18 mouse cellular contexts compared by ENCODE assay signal in genomic region chr1:153481025-153481412, GRCm38 (mm10). TPM values are rescaled to one million over a fixed set of nuclear protein-coding genes. Genes with fewer than 3 reads are reported as not detected.
DNase-seq lines count a peak whose midpoint lies in the region; ATAC-seq and TF ChIP-seq lines count a peak whose summit lies in the region.
"Had no signal": no experiment of that assay in that cellular context is flagged by ENCODE, and none has a peak within 500 bp of the region (broad histone marks: within the 10 kb centered on the region; RNA-seq: fewer than 3 reads in every experiment).

No protein-coding gene starts in this region.

- H3K4me1 ChIP-seq in intestine, embryonic 15.5 days (replicated peaks): 0 out of 2 replicates have a peak, but pooled peaks cover 5% of the 10 kb centered on the region
- H3K4me1 ChIP-seq in intestine, embryonic 16.5 days (ENCODE audit: control insufficient read depth, insufficient read depth, low read length): peaks cover 16% of the 10 kb centered on the region
- peaks cover 6% of the 10 kb centered on the region; the same call in 1 of the 2 replicates for H3K4me1 ChIP-seq in lung, postnatal 0 days (ENCODE audit: insufficient read depth, low read depth, low read length)
- peaks cover 21% of the 10 kb centered on the region for H3K4me1 ChIP-seq in midbrain, embryonic 16.5 days (ENCODE audit: control insufficient read depth, insufficient read depth, low read length)
- peaks cover 22% of the 10 kb centered on the region for H3K4me1 ChIP-seq in midbrain, embryonic 10.5 days
- H3K4me1 ChIP-seq in heart, embryonic 12.5 days (replicated peaks): peaks cover 17% of the 10 kb centered on the region

- no peaks in the 10 kb centered on the region for H3K27me3 ChIP-seq in intestine, embryonic 15.5 days (replicated peaks)
- H3K27me3 ChIP-seq in intestine, embryonic 16.5 days (replicated peaks; ENCODE audit: control insufficient read depth, insufficient read depth, low read length): no peaks in the 10 kb centered on the region
- H3K27me3 ChIP-seq in lung, postnatal 0 days (replicated peaks; ENCODE audit: insufficient read depth, low read length): no peaks in the 10 kb centered on the region
- no peaks in the 10 kb centered on the region for H3K27me3 ChIP-seq in midbrain, embryonic 16.5 days (ENCODE audit: control insufficient read depth, insufficient read depth, low read depth, low read length)
- H3K27me3 ChIP-seq in midbrain, embryonic 10.5 days (ENCODE audit: low read depth, poor library complexity, severe bottlenecking): no peaks in the 10 kb centered on the region
- H3K27me3 ChIP-seq in heart, embryonic 12.5 days (replicated peaks): no peaks in the 10 kb centered on the region
- H3K27me3 ChIP-seq: forebrain, embryonic 13.5 days had no signal

- H3K27ac ChIP-seq in intestine, embryonic 15.5 days: no peak overlapping the region
- no peak overlapping the region for H3K27ac ChIP-seq in intestine, embryonic 16.5 days (ENCODE audit: low read length)
- no peak overlapping the region for H3K27ac ChIP-seq in lung, postnatal 0 days (ENCODE audit: low read length)
- H3K27ac ChIP-seq in midbrain, embryonic 16.5 days (ENCODE audit: low read length): no peak overlapping the region
- H3K27ac ChIP-seq in midbrain, embryonic 10.5 days (replicated peaks): no peak overlapping the region
- H3K27ac ChIP-seq in heart, embryonic 12.5 days (ENCODE audit: poor library complexity, severe bottlenecking): no peak overlapping the region
- H3K27ac ChIP-seq: embryonic facial prominence, embryonic 10.5 days; forebrain, embryonic 13.5 days; heart, adult 2 months; hindbrain, embryonic 10.5 days had no signal

- H3K4me2 ChIP-seq in intestine, embryonic 15.5 days (replicated peaks): no peak overlapping the region
- no peak overlapping the region for H3K4me2 ChIP-seq in intestine, embryonic 16.5 days (ENCODE audit: low read depth, low read length)
- no peak overlapping the region for H3K4me2 ChIP-seq in lung, postnatal 0 days (replicated peaks; ENCODE audit: low read depth, low read length)
- H3K4me2 ChIP-seq in midbrain, embryonic 16.5 days (ENCODE audit: low read length): no peak overlapping the region
- H3K4me2 ChIP-seq in heart, embryonic 12.5 days: no peak overlapping the region
- H3K4me2 ChIP-seq: forebrain, embryonic 13.5 days; heart, embryonic 11.5 days had no signal

- no peak overlapping the region for H3K9ac ChIP-seq in intestine, embryonic 15.5 days
- no peak overlapping the region for H3K9ac ChIP-seq in intestine, embryonic 16.5 days (ENCODE audit: low read depth, low read length)
- no peak overlapping the region for H3K9ac ChIP-seq in lung, postnatal 0 days (replicated peaks; ENCODE audit: low read depth)
- no peak overlapping the region for H3K9ac ChIP-seq in midbrain, embryonic 16.5 days (ENCODE audit: low read depth, low read length)
- no peak overlapping the region for H3K9ac ChIP-seq in heart, embryonic 12.5 days
- H3K9ac ChIP-seq: forebrain, embryonic 13.5 days; forebrain, postnatal 0 days had no signal

- 71% methylated on average over 1 of the region's 1 CpGs for WGBS in intestine, embryonic 15.5 days
- WGBS in intestine, embryonic 16.5 days: 70% methylated on average over 1 of the region's 1 CpGs
- WGBS in lung, postnatal 0 days: 54% methylated on average over 1 of the region's 1 CpGs
- WGBS in midbrain, embryonic 16.5 days: 78% methylated on average over 1 of the region's 1 CpGs
- WGBS in midbrain, embryonic 10.5 days: 89% methylated on average over 1 of the region's 1 CpGs
- 39% methylated on average over 1 of the region's 1 CpGs for WGBS in heart, embryonic 12.5 days

- DNase-seq in lung, postnatal 0 days (ENCODE audit: low spot score): peak; percentile 70
- no peak for DNase-seq in lung, postnatal 10 days
- no peak for DNase-seq in midbrain, embryonic 10.5 days (ENCODE audit: low spot score)
- DNase-seq: adrenal gland, adult 8-10 months had no signal

- H3K36me3 ChIP-seq in intestine, embryonic 15.5 days: peaks cover 31% of the 10 kb centered on the region
- H3K36me3 ChIP-seq in intestine, embryonic 16.5 days (ENCODE audit: control insufficient read depth, insufficient read depth, low read length): peaks cover 16% of the 10 kb centered on the region
- peaks cover 29% of the 10 kb centered on the region for H3K36me3 ChIP-seq in lung, postnatal 0 days (ENCODE audit: insufficient read depth, low read length)
- H3K36me3 ChIP-seq in midbrain, embryonic 16.5 days (ENCODE audit: control insufficient read depth, insufficient read depth, low read length): peaks cover 35% of the 10 kb centered on the region
- peaks cover 85% of the 10 kb centered on the region for H3K36me3 ChIP-seq in midbrain, embryonic 10.5 days
- H3K36me3 ChIP-seq in heart, embryonic 12.5 days: peaks cover 57% of the 10 kb centered on the region

- H3K9me3 ChIP-seq in intestine, embryonic 15.5 days: no peaks in the 10 kb centered on the region
- H3K9me3 ChIP-seq in intestine, embryonic 16.5 days (ENCODE audit: control insufficient read depth, low read length): no peaks in the 10 kb centered on the region
- H3K9me3 ChIP-seq in lung, postnatal 0 days (ENCODE audit: low read length): no peaks in the 10 kb centered on the region
- no peaks in the 10 kb centered on the region for H3K9me3 ChIP-seq in midbrain, embryonic 16.5 days (replicated peaks; ENCODE audit: control insufficient read depth, low read length, poor library complexity, severe bottlenecking)
- H3K9me3 ChIP-seq in midbrain, embryonic 10.5 days (replicated peaks): no peaks in the 10 kb centered on the region
- no peaks in the 10 kb centered on the region for H3K9me3 ChIP-seq in heart, embryonic 12.5 days (replicated peaks)
- H3K9me3 ChIP-seq: embryonic facial prominence, embryonic 10.5 days; forebrain, embryonic 13.5 days; hindbrain, embryonic 10.5 days had no signal

- ATAC-seq in intestine, embryonic 15.5 days: 0 out of 2 replicates have a peak, but pooled peaks have one; percentile 27
- no peak for ATAC-seq in intestine, embryonic 16.5 days
- peak; percentile 75 for ATAC-seq in lung, postnatal 0 days
- ATAC-seq in midbrain, embryonic 16.5 days: peak; percentile 40; the same call in 1 of the 2 replicates
- ATAC-seq in megakaryocyte-erythroid progenitor cell, adult 5-6 weeks (replicated peaks; ENCODE audit: low FRiP score, low TSS enrichment, poor library complexity, severe bottlenecking): peak; percentile 19; the same call in 1 of the 2 replicates
- ATAC-seq in heart, embryonic 12.5 days (ENCODE audit: insufficient number of reproducible peaks, low FRiP score): no peak

- no peak for TF ChIP-seq CTCF in lung, postnatal 0 days (IDR thresholded peaks at IDR 0.05)

- TF ChIP-seq EP300 in lung, postnatal 0 days (IDR thresholded peaks at IDR 0.05): peak; percentile 28; the same call in 1 of the 2 replicates

- H3K4me3 ChIP-seq in intestine, embryonic 15.5 days (replicated peaks): no peak overlapping the region
- no peak overlapping the region for H3K4me3 ChIP-seq in intestine, embryonic 16.5 days (ENCODE audit: low read length)
- no peak overlapping the region for H3K4me3 ChIP-seq in lung, postnatal 0 days (ENCODE audit: low read depth, low read length)
- no peak overlapping the region for H3K4me3 ChIP-seq in midbrain, embryonic 16.5 days (ENCODE audit: low read depth, low read length)
- H3K4me3 ChIP-seq in midbrain, embryonic 10.5 days: no peak overlapping the region
- no peak overlapping the region for H3K4me3 ChIP-seq in heart, embryonic 12.5 days
- H3K4me3 ChIP-seq: embryonic facial prominence, embryonic 10.5 days; forebrain, embryonic 13.5 days; heart, adult 2 months; hindbrain, embryonic 10.5 days had no signal

RNA-seq across cellular contexts. Expression of gene Dhx9, which starts 6.4 kb away (rescaled TPM):
- 26.6 and 30.6 TPM in 2 replicates for polyA plus RNA-seq in intestine, embryonic 15.5 days (2015; fragmentation: Nextera tagmentation; extraction: Ambion mirVana)
- polyA plus RNA-seq in intestine, embryonic 16.5 days (2015; fragmentation: Nextera tagmentation; extraction: Ambion mirVana): 15.7 and 18.1 TPM in 2 replicates
- 14.0 and 16.3 TPM in 2 replicates for polyA plus RNA-seq in lung, postnatal 0 days (2015; fragmentation: Nextera tagmentation; extraction: Ambion mirVana)
- polyA plus RNA-seq in midbrain, embryonic 16.5 days (2015; fragmentation: Nextera tagmentation; extraction: Ambion mirVana): 22.1 and 29.5 TPM in 2 replicates
- 39.4 and 40.7 TPM in 2 replicates for polyA plus RNA-seq in midbrain, embryonic 10.5 days (2016; fragmentation: Nextera tagmentation; extraction: Ambion mirVana)
- 209 and 268 TPM in 2 replicates for total RNA-seq in megakaryocyte-erythroid progenitor cell, adult 5-6 weeks (2014; fragmentation: Nextera tagmentation)
- total RNA-seq in megakaryocyte-erythroid progenitor cell, adult 5-6 weeks (2017): 136 and 213 TPM in 2 replicates
- 24.7 TPM in 2 replicates for polyA plus RNA-seq in heart, embryonic 12.5 days (2016; fragmentation: Nextera tagmentation; extraction: Ambion mirVana)

RNA-seq across cellular contexts. Expression of gene Shcbp1l, which starts 56.1 kb away (rescaled TPM):
- 0.13 and 0.26 TPM in 2 replicates for polyA plus RNA-seq in intestine, embryonic 15.5 days (2015; fragmentation: Nextera tagmentation; extraction: Ambion mirVana)
- polyA plus RNA-seq in intestine, embryonic 16.5 days (2015; fragmentation: Nextera tagmentation; extraction: Ambion mirVana): 0.06 TPM in 1 of 2 replicates, not detected in the other
- polyA plus RNA-seq in lung, postnatal 0 days (2015; fragmentation: Nextera tagmentation; extraction: Ambion mirVana): 0.12 and 0.17 TPM in 2 replicates
- 0.46 and 0.72 TPM in 2 replicates for polyA plus RNA-seq in midbrain, embryonic 16.5 days (2015; fragmentation: Nextera tagmentation; extraction: Ambion mirVana)
- 0.14 and 0.23 TPM in 2 replicates for polyA plus RNA-seq in midbrain, embryonic 10.5 days (2016; fragmentation: Nextera tagmentation; extraction: Ambion mirVana)
- 1.3 and 1.6 TPM in 2 replicates for total RNA-seq in megakaryocyte-erythroid progenitor cell, adult 5-6 weeks (2014; fragmentation: Nextera tagmentation)
- total RNA-seq in megakaryocyte-erythroid progenitor cell, adult 5-6 weeks (2017): 0.34 and 0.70 TPM in 2 replicates
- polyA plus RNA-seq in heart, embryonic 12.5 days (2016; fragmentation: Nextera tagmentation; extraction: Ambion mirVana): 0.14 and 0.18 TPM in 2 replicates
- total RNA-seq: gastrocnemius, adult 18-20 months; gastrocnemius, postnatal 14 days; heart, adult 2 months; heart, postnatal 25 days had no signal
- polyA plus RNA-seq: hindbrain, embryonic 10.5 days had no signal

Comparison
In these comparisons a context has a peak if more than half of its experiments do, and no peak if none do; other contexts are left out.
1. ATAC-seq: peak in intestine, embryonic 15.5 days (single experiment), lung, postnatal 0 days (single experiment), midbrain, embryonic 16.5 days (single experiment) and megakaryocyte-erythroid progenitor cell, adult 5-6 weeks (single experiment); none in intestine, embryonic 16.5 days (single experiment) and heart, embryonic 12.5 days (single experiment).